Mouse (Mus musculus): ENCODE results near the gene Nploc4.

DNA sequence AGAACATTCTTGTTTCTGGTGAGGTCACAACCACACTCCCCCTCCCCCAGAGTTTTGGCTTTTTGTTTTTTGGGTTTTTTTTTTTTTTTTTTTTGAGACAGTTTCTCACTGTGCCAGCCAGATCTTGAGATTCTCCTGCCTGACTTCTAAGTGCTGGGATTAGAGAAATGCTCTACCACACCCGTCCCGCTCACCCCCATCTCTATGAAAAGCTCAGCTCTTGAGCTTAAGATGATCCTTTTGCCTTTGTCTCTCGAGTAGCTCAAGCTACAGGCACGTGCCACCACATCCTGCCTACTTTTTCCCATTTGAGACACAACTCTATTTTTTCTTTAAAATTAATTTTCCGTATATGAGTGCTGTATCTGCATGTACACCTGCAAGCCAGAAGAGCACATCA, 26.9 kb upstream of the Nploc4 start:
- TF ChIP-seq CTCF (IDR thresholded peaks at IDR 0.05; ENCODE audit: control insufficient read depth, insufficient read depth, insufficient read length) (no peak), MAX (IDR thresholded peaks at IDR 0.05) (no peak), USF1 (IDR thresholded peaks at IDR 0.05; ENCODE audit: low read depth) (no peak), FOSL1 (IDR thresholded peaks at IDR 0.05; ENCODE audit: insufficient read depth, low read length, poor library complexity, severe bottlenecking) (no peak), MYOG (IDR thresholded peaks at IDR 0.05; ENCODE audit: control insufficient read depth, extremely low read depth, insufficient read length) (no peak), MYOD1 (IDR thresholded peaks at IDR 0.05; ENCODE audit: control insufficient read depth, insufficient read length, low read depth) (no peak)

All from C2C12 (cell line).